Mouse (Mus musculus): Measurements from ENCODE around the gene Tnrc6c.

The Tnrc6c gene

DNA sequence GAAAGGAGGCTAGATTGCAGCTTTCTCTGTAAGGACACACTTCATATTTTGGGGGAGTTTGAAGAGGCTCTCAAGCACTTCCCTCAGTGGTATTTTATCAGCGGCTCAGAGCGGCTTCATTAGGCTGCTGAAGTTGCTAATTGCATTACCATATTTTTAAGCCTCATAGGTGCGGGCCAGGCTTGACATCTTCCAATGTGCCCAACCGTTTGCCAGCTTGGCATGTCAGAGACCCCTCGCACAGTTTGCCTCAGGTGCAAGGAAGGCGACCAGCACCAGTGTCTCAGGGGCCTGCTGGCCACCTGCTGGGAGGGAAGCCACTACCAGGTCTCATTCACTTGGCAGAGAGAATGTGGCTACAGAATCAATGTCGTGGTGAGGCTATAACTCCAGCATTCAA lies 41.2 kb upstream of the Tnrc6c start:
- H3K4me3 ChIP-seq (replicated peaks; ENCODE audit: low read length) = no peak overlapping the region
- no peaks in the 10 kb centered on the region for H3K9me3 ChIP-seq (ENCODE audit: low read length)
- 0 out of 2 replicates have a peak, but pooled peaks cover 5% of the 10 kb centered on the region for H3K36me3 ChIP-seq (ENCODE audit: insufficient read depth, low read length)
- peaks cover 85% of the 10 kb centered on the region for H3K4me1 ChIP-seq (replicated peaks; ENCODE audit: low read depth, low read length)
- no peak for TF ChIP-seq NANOG (IDR thresholded peaks at IDR 0.05; ENCODE audit: borderline replicate concordance, low read length)
- TF ChIP-seq CTCF (conservative IDR thresholded peaks at IDR 0.05; ENCODE audit: low read length) = no peak
- TF ChIP-seq POU5F1 (IDR thresholded peaks at IDR 0.05; ENCODE audit: borderline replicate concordance, low read length) = no peak
- H3K27me3 ChIP-seq (ENCODE audit: insufficient read depth, low read length) = peaks cover 12% of the 10 kb centered on the region

DNA sequence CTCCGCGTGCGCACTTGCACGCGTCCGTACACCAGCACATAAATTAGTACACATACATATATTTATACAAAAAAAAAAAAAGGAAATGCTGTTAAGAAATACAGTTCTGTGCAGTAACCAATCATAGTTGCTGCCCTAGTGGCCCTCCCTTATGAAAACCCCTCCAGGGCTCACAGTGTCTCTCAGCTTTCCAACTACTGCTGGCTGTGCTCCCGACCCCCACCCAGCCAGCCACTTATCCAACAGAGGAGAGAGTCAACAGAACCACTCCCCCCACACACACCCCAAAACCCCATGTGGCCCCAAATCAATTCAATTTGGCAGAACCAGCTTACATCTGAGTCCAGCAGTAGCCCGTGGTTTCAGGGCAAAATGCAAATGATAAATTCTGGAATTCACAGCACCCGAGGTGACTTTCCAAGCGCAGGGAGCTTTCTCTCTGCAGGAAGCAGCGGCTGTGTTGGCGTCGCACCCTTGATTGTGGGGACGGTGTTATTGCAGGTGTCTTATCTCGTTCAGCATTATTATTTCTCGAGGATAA lies 36.7 kb upstream of the Tnrc6c start:
- Histone ChIP-seq H3K27me3 (ENCODE audit: insufficient read depth, low read length) (peaks cover 12% of the 10 kb centered on the region), H3K36me3 (ENCODE audit: insufficient read depth, low read length) (0 out of 2 replicates have a peak, but pooled peaks cover 5% of the 10 kb centered on the region), H3K4me3 (replicated peaks; ENCODE audit: low read length) (peak overlapping the region; percentile 51), H3K4me1 (replicated peaks; ENCODE audit: low read depth, low read length) (peaks cover 76% of the 10 kb centered on the region), H3K9me3 (ENCODE audit: low read length) (no peaks in the 10 kb centered on the region)
- TF ChIP-seq POU5F1 (IDR thresholded peaks at IDR 0.05; ENCODE audit: borderline replicate concordance, low read length) = no peak

DNA sequence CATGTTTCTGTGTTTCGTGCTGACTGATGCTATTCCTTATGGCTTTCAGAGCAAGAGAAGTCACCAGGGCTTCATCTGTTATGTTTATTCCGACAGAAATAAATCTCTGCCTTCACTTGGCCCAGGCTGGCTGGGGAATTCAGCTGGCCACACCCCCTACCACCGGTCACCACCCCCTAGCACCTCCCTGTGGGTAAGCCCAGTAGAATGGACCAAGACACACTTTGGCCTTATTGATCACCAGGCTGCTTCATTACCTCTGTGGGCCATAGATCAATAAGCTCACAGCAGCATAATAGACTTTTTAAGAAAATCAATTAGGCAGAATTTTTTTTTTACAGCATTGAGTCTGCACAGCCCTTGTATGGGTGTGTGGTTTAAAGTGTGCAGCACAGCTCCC lies 35.9 kb upstream of the Tnrc6c start:
- TF ChIP-seq POU5F1 (IDR thresholded peaks at IDR 0.05; ENCODE audit: borderline replicate concordance, low read length) (no peak), CTCF (conservative IDR thresholded peaks at IDR 0.05; ENCODE audit: low read length) (no peak), NANOG (IDR thresholded peaks at IDR 0.05; ENCODE audit: borderline replicate concordance, low read length) (no peak)
- Histone ChIP-seq H3K9me3 (ENCODE audit: low read length) (peaks cover 2% of the 10 kb centered on the region), H3K4me3 (replicated peaks; ENCODE audit: low read length) (peak overlapping the region; percentile 51; the same call in 1 of the 2 replicates), H3K36me3 (ENCODE audit: insufficient read depth, low read length) (0 out of 2 replicates have a peak, but pooled peaks cover under 1% of the 10 kb centered on the region), H3K27me3 (ENCODE audit: insufficient read depth, low read length) (peaks cover 12% of the 10 kb centered on the region), H3K4me1 (replicated peaks; ENCODE audit: low read depth, low read length) (peaks cover 69% of the 10 kb centered on the region)

DNA sequence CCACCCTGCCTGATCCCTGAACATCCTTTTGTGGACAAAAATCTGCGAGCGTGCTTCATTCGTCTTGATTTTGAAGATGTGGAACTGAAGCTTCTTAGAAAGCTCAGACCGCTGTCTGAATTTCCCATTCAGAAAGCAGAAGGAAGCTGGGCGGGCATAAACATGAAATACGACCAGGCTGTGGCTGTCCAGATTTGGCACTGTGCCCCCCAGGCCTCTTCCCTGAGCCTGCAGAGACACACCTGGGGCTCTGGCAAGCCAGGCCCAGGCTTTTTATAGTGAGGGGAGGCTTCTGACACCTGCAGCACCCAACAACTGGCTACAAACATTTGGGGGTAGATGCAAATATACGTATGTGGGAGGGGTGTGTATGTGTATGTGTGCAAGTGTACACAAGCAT lies 35.3 kb upstream of the Tnrc6c start:
- Histone ChIP-seq H3K36me3 (ENCODE audit: insufficient read depth, low read length) (no peaks in the 10 kb centered on the region), H3K4me3 (replicated peaks; ENCODE audit: low read length) (0 out of 2 replicates have a peak overlapping the region, but pooled peaks have one; percentile 51), H3K4me1 (replicated peaks; ENCODE audit: low read depth, low read length) (peaks cover 68% of the 10 kb centered on the region), H3K27me3 (ENCODE audit: insufficient read depth, low read length) (peaks cover 12% of the 10 kb centered on the region), H3K9me3 (ENCODE audit: low read length) (peaks cover 4% of the 10 kb centered on the region)
- TF ChIP-seq POU5F1 (IDR thresholded peaks at IDR 0.05; ENCODE audit: borderline replicate concordance, low read length) (no peak), CTCF (conservative IDR thresholded peaks at IDR 0.05; ENCODE audit: low read length) (no peak), NANOG (IDR thresholded peaks at IDR 0.05; ENCODE audit: borderline replicate concordance, low read length) (no peak)

DNA sequence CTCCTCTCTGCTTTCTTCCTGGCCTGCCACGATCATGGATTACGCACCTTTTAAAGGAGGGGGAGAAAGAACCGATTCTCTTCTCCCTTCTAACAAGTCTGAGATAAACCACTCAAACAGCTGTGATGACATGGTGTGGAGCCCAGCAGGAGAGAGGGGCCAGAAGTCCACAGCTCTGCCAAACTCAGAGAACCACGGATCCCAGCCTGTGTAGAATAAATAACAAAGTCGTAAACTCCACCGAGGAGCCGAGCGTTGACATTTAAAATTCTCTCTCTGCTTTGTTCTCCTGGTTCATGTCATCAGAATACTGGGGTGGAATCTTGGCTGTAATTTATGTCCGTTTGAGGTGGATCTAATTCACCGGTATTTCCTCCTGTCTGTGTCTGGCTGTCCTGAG lies 34.5 kb upstream of the Tnrc6c start:
- Histone ChIP-seq H3K27me3 (ENCODE audit: insufficient read depth, low read length) (peaks cover 12% of the 10 kb centered on the region), H3K4me1 (replicated peaks; ENCODE audit: low read depth, low read length) (peaks cover 62% of the 10 kb centered on the region), H3K9me3 (ENCODE audit: low read length) (peaks cover 4% of the 10 kb centered on the region), H3K36me3 (ENCODE audit: insufficient read depth, low read length) (no peaks in the 10 kb centered on the region), H3K4me3 (replicated peaks; ENCODE audit: low read length) (no peak overlapping the region)
- no peak for TF ChIP-seq POU5F1 (IDR thresholded peaks at IDR 0.05; ENCODE audit: borderline replicate concordance, low read length)

DNA sequence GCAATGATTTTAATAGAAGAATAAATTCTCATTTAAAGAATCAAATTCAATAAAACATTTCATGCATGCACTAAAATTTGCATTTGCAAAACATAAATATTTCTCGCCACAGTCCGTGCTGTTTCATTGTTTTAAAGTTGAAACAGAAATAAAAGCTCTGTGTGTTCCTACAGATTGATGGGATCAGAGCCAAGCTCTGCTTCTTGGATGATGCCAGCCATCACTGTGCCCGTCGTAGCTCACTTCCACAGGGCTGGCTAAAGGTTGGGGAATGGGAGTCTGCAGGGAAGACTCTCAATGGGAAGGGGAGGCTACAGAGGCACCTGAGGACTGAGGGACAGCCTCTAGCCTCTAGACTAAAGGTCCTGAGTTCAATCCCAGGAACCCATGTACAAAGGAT lies 28.9 kb upstream of the Tnrc6c start:
- Histone ChIP-seq H3K36me3 (ENCODE audit: insufficient read depth, low read length) (no peaks in the 10 kb centered on the region), H3K9me3 (ENCODE audit: low read length) (peaks cover 4% of the 10 kb centered on the region), H3K27me3 (ENCODE audit: insufficient read depth, low read length) (no peaks in the 10 kb centered on the region), H3K4me1 (replicated peaks; ENCODE audit: low read depth, low read length) (peaks cover 56% of the 10 kb centered on the region), H3K4me3 (replicated peaks; ENCODE audit: low read length) (no peak overlapping the region)
- TF ChIP-seq CTCF (conservative IDR thresholded peaks at IDR 0.05; ENCODE audit: low read length) (no peak), POU5F1 (IDR thresholded peaks at IDR 0.05; ENCODE audit: borderline replicate concordance, low read length) (no peak), NANOG (IDR thresholded peaks at IDR 0.05; ENCODE audit: borderline replicate concordance, low read length) (no peak)

DNA sequence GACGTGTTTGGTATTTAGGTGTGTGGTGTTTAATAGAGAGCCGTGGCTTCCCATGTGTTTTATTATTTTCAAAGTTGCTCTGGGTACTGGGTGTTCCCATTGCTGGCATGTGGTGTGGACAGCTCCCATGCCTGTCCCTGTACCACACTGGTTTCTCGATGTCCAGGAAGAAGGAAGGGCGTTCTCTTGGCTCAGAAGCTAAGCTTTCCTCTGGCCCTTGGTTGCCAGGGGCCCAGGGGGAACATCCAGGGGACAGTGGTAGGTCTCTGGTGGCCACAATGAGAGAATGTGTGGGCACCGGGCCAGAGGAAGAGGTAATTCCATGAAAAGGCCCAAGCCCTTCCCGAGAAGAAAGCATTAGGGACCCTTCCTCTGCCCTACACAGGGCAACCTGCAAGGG lies 27.5 kb upstream of the Tnrc6c start:
- Histone ChIP-seq H3K27me3 (ENCODE audit: insufficient read depth, low read length) (no peaks in the 10 kb centered on the region), H3K9me3 (ENCODE audit: low read length) (peaks cover 4% of the 10 kb centered on the region), H3K36me3 (ENCODE audit: insufficient read depth, low read length) (no peaks in the 10 kb centered on the region), H3K4me1 (replicated peaks; ENCODE audit: low read depth, low read length) (peaks cover 58% of the 10 kb centered on the region), H3K4me3 (replicated peaks; ENCODE audit: low read length) (peak overlapping the region; percentile 65)
- TF ChIP-seq NANOG (IDR thresholded peaks at IDR 0.05; ENCODE audit: borderline replicate concordance, low read length) (no peak), CTCF (conservative IDR thresholded peaks at IDR 0.05; ENCODE audit: low read length) (no peak), POU5F1 (IDR thresholded peaks at IDR 0.05; ENCODE audit: borderline replicate concordance, low read length) (no peak)

DNA sequence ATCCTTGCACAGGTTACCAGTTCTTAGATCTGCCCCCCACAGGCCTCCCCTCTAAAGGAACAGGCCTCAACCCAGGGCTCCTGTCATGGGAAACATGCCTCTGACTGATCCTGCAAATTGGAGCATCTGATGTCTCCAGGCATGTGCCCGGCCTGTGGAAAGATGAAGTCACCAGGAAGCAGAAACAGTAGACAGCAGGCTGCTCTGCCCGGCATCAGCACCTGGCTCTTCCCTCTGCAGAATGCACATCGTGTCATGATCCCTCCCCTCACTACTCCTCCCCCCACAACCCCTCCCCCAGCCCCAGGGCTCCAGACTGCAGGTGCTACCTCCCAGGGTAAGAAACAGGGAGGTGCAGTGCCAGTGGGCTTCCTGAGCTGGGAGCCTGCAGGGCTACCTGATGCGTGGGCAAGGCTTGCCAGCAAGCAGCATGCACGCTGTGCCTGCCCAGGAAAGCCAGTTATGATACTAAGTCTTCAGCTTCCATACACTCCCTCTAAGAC lies 27.0 kb upstream of the Tnrc6c start:
- H3K4me3 ChIP-seq (replicated peaks; ENCODE audit: low read length) = peak overlapping the region; percentile 65
- peaks cover 4% of the 10 kb centered on the region for H3K9me3 ChIP-seq (ENCODE audit: low read length)
- no peak for TF ChIP-seq CTCF (conservative IDR thresholded peaks at IDR 0.05; ENCODE audit: low read length)
- no peak for TF ChIP-seq NANOG (IDR thresholded peaks at IDR 0.05; ENCODE audit: borderline replicate concordance, low read length)
- no peak for TF ChIP-seq POU5F1 (IDR thresholded peaks at IDR 0.05; ENCODE audit: borderline replicate concordance, low read length)
- H3K36me3 ChIP-seq (ENCODE audit: insufficient read depth, low read length) = no peaks in the 10 kb centered on the region
- no peaks in the 10 kb centered on the region for H3K27me3 ChIP-seq (ENCODE audit: insufficient read depth, low read length)
- H3K4me1 ChIP-seq (replicated peaks; ENCODE audit: low read depth, low read length) = peaks cover 63% of the 10 kb centered on the region

DNA sequence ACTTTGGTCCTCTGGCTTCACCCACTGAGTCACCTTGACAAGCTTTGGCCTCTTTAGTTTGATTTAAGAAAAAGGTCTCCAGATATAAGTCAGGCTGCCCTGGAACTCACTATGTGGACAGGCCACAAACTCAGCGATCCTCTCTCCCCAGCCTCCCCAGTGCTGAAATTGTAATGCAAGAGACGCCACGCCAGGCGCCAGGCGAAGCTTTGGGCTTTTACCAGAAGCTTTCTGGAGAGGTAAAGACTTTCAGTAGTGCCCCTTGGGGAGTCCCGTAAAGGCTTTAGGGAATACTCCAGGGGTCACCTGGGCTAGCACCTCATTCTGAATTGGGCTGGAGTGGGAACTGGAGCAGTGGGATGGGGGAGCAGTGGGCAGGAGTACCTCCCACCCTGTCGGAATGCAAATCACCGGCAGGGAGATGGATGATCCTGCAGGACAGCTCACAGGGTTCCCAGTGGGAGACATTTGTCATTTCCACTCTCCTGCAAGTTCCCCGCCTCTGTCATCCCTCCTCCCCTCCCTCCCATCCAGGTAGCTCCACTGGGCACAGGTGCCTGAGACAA lies 26.3 kb upstream of the Tnrc6c start:
- peak overlapping the region; percentile 65 for H3K4me3 ChIP-seq (replicated peaks; ENCODE audit: low read length)
- no peaks in the 10 kb centered on the region for H3K36me3 ChIP-seq (ENCODE audit: insufficient read depth, low read length)
- peaks cover 66% of the 10 kb centered on the region for H3K4me1 ChIP-seq (replicated peaks; ENCODE audit: low read depth, low read length)
- TF ChIP-seq CTCF (conservative IDR thresholded peaks at IDR 0.05; ENCODE audit: low read length) = no peak
- TF ChIP-seq NANOG (IDR thresholded peaks at IDR 0.05; ENCODE audit: borderline replicate concordance, low read length) = no peak
- H3K27me3 ChIP-seq (ENCODE audit: insufficient read depth, low read length) = no peaks in the 10 kb centered on the region
- peaks cover 4% of the 10 kb centered on the region for H3K9me3 ChIP-seq (ENCODE audit: low read length)
